Mouse (Mus musculus): Measurements from ENCODE around the gene Tlr7. TPM values are rescaled to one million over a fixed set of nuclear protein-coding genes. Genes with fewer than 3 reads are reported as not detected.

The Tlr7 gene
- polyA plus RNA-seq, 1 experiment from 2014 or later = 1.3 TPM

DNA sequence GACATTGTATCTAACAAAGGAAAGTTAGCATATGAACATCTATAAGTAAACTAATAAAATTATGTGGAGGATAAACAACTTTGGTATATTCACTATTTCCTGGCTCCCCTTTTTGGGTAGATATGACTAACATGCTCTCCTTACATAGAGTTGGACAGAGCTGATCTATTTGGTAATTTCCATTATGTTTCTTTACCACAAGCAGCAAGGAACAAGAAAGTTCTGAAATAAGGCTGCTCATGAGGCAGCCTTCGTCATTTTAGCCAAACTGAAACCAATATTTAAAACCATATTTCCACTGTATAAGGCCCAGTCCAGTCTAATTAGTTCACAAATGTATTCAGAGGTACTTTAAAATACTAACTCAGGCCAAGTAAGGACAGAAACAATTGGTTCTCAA lies 16.1 kb upstream of the Tlr7 start:
- Histone ChIP-seq H3K36me3 (ENCODE audit: control insufficient read depth, insufficient read depth) (no peaks in the 10 kb centered on the region), H3K4me1 (replicated peaks; ENCODE audit: control insufficient read depth, insufficient read depth, low read length) (no peaks in the 10 kb centered on the region), H3K9ac (ENCODE audit: low read depth, low read length) (no peak overlapping the region), H3K4me3 (ENCODE audit: low read depth, low read length) (no peak overlapping the region), H3K27me3 (replicated peaks; ENCODE audit: control insufficient read depth, insufficient read depth, low read length) (no peaks in the 10 kb centered on the region), H3K27ac (ENCODE audit: low read depth, low read length) (no peak overlapping the region), H3K4me2 (replicated peaks; ENCODE audit: low read depth) (no peak overlapping the region), H3K9me3 (ENCODE audit: control insufficient read depth) (no peaks in the 10 kb centered on the region)
- 89% methylated on average over 1 of the region's 1 CpGs for WGBS
- ATAC-seq = no peak
- no peak for TF ChIP-seq CTCF (IDR thresholded peaks at IDR 0.05; ENCODE audit: low read depth)

DNA sequence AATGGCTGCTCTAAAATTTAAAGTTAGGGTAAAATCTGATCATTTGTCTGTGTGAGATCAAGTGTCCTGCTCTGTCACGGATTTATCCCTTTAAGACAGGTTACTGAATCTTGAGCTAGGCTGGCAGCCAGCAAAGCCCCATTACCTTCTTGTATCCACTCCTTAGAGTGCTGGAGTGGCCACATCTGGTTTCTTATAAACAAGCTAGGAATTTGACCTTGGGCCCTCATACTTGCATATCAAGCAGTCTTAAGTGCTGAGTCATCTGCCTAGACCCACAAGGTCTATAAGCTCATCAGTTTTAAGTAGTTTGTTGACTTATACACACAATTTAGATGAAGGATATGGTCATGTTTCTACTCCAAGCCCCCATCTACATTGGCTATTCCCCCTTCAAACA lies 14.0 kb upstream of the Tlr7 start:
- no peak for ATAC-seq

DNA sequence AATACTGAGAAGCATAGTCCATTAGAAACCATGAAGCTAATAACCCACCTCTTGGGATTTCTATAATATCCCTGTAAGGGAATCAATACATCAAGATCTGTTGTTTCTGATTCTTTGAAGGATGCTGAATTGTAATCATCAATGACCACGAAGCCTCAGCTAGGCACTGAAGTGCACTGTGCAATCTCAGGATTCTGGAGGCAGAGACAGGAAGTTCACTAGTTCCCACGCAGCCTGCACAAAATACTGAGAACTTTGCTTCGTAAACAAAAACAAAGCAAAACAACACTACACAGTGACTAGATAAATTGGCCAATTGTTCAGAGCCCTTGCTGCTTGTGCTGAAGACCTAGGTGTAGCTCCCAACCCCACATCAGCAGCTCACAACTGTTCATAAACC lies 11.5 kb upstream of the Tlr7 start:
- H3K27me3 ChIP-seq (replicated peaks; ENCODE audit: control insufficient read depth, insufficient read depth, low read length) = no peaks in the 10 kb centered on the region
- no peak overlapping the region for H3K4me3 ChIP-seq (ENCODE audit: low read depth, low read length)
- no peak for ATAC-seq
- no peak overlapping the region for H3K4me2 ChIP-seq (replicated peaks; ENCODE audit: low read depth)
- no peak overlapping the region for H3K9ac ChIP-seq (ENCODE audit: low read depth, low read length)
- no peak overlapping the region for H3K27ac ChIP-seq (ENCODE audit: low read depth, low read length)
- no peaks in the 10 kb centered on the region for H3K4me1 ChIP-seq (replicated peaks; ENCODE audit: control insufficient read depth, insufficient read depth, low read length)
- H3K36me3 ChIP-seq (ENCODE audit: control insufficient read depth, insufficient read depth) = no peaks in the 10 kb centered on the region
- 73% methylated on average over 3 of the region's 3 CpGs for WGBS
- no peaks in the 10 kb centered on the region for H3K9me3 ChIP-seq (ENCODE audit: control insufficient read depth)
- no peak for TF ChIP-seq CTCF (IDR thresholded peaks at IDR 0.05; ENCODE audit: low read depth)

More for the DNA sequence above, 14.0 kb upstream of the Tlr7 start:
- Histone ChIP-seq H3K36me3 (ENCODE audit: control insufficient read depth, insufficient read depth) (no peaks in the 10 kb centered on the region), H3K4me3 (ENCODE audit: low read depth, low read length) (no peak overlapping the region), H3K27ac (ENCODE audit: low read depth, low read length) (no peak overlapping the region), H3K9me3 (ENCODE audit: control insufficient read depth) (no peaks in the 10 kb centered on the region), H3K9ac (ENCODE audit: low read depth, low read length) (no peak overlapping the region), H3K4me2 (replicated peaks; ENCODE audit: low read depth) (no peak overlapping the region), H3K27me3 (replicated peaks; ENCODE audit: control insufficient read depth, insufficient read depth, low read length) (no peaks in the 10 kb centered on the region), H3K4me1 (replicated peaks; ENCODE audit: control insufficient read depth, insufficient read depth, low read length) (no peaks in the 10 kb centered on the region)
- WGBS = 77% methylated on average over 1 of the region's 1 CpGs
- no peak for TF ChIP-seq CTCF (IDR thresholded peaks at IDR 0.05; ENCODE audit: low read depth)

DNA sequence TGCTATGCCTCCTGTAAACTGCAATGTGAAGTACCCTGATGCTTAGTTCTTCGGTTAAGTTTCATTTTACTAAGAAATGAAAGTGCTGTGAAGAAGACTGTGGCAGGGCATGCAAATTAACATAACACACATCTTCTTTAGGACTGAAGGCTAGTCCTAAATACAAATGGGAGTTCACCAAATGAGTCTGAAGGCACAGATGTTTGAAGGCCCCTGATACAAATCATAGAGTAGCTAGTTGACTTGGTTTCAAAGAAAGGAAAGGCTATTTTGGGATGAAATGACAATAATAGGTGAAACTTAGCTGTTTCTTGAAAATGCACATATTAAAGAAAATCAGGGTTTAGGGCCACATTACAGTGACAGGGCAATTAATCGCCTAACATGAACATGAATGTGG lies 9.8 kb upstream of the Tlr7 start:
- 89% methylated on average over 2 of the region's 2 CpGs for WGBS
- no peak overlapping the region for H3K27ac ChIP-seq (ENCODE audit: low read depth, low read length)
- H3K4me2 ChIP-seq (replicated peaks; ENCODE audit: low read depth) = no peak overlapping the region
- no peak overlapping the region for H3K4me3 ChIP-seq (ENCODE audit: low read depth, low read length)
- no peaks in the 10 kb centered on the region for H3K4me1 ChIP-seq (replicated peaks; ENCODE audit: control insufficient read depth, insufficient read depth, low read length)
- ATAC-seq = no peak
- H3K9ac ChIP-seq (ENCODE audit: low read depth, low read length) = no peak overlapping the region
- H3K27me3 ChIP-seq (replicated peaks; ENCODE audit: control insufficient read depth, insufficient read depth, low read length) = no peaks in the 10 kb centered on the region
- no peaks in the 10 kb centered on the region for H3K9me3 ChIP-seq (ENCODE audit: control insufficient read depth)
- H3K36me3 ChIP-seq (ENCODE audit: control insufficient read depth, insufficient read depth) = no peaks in the 10 kb centered on the region
- no peak for TF ChIP-seq CTCF (IDR thresholded peaks at IDR 0.05; ENCODE audit: low read depth)

DNA sequence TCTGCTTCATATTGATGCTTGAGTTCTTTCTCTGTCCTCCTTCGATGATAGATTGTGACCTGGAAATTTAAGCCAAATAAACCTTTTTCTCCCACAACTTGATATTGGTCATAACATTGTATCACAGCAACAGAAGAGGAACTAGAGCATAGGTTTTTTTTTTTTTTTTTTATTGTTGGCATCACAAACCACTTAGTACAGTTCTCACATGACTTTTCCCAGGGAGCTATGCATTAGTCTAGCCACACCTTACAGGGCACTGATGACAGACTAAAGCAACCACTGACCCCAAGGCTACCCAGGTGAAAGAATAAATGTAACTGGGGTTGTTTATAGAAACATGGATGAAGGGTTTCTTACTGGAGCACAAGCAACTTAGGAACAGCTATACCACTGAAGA lies 7.6 kb upstream of the Tlr7 start:
- no peak for TF ChIP-seq CTCF (IDR thresholded peaks at IDR 0.05; ENCODE audit: low read depth)
- Histone ChIP-seq H3K4me2 (replicated peaks; ENCODE audit: low read depth) (no peak overlapping the region), H3K4me3 (ENCODE audit: low read depth, low read length) (no peak overlapping the region), H3K27me3 (replicated peaks; ENCODE audit: control insufficient read depth, insufficient read depth, low read length) (no peaks in the 10 kb centered on the region), H3K9ac (ENCODE audit: low read depth, low read length) (no peak overlapping the region), H3K9me3 (ENCODE audit: control insufficient read depth) (no peaks in the 10 kb centered on the region), H3K36me3 (ENCODE audit: control insufficient read depth, insufficient read depth) (no peaks in the 10 kb centered on the region), H3K4me1 (replicated peaks; ENCODE audit: control insufficient read depth, insufficient read depth, low read length) (no peaks in the 10 kb centered on the region), H3K27ac (ENCODE audit: low read depth, low read length) (no peak overlapping the region)
- WGBS = 94% methylated on average over 1 of the region's 1 CpGs
- ATAC-seq = no peak

DNA sequence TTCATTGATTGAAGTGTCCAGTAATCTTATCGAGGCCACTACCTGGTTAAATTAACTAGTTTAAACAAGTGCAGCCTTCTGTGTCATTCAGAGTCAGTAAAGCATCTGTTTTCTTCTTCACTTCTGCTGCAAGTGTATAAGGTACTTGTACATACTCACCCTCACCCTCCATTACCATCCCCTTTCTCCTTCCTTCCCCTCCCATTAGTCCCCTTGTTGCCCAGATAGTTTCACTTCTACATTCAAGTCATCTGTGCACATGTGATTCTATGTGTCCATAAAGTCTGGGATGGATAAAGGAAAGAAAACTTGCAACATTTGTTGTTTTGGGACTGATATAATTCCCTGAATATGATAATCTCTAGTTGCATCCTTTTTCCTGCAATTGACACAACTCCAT lies 4.2 kb upstream of the Tlr7 start:
- Histone ChIP-seq H3K36me3 (ENCODE audit: control insufficient read depth, insufficient read depth) (no peaks in the 10 kb centered on the region), H3K27me3 (replicated peaks; ENCODE audit: control insufficient read depth, insufficient read depth, low read length) (no peaks in the 10 kb centered on the region), H3K4me2 (replicated peaks; ENCODE audit: low read depth) (no peak overlapping the region), H3K27ac (ENCODE audit: low read depth, low read length) (no peak overlapping the region), H3K4me1 (replicated peaks; ENCODE audit: control insufficient read depth, insufficient read depth, low read length) (no peaks in the 10 kb centered on the region), H3K4me3 (ENCODE audit: low read depth, low read length) (no peak overlapping the region), H3K9me3 (ENCODE audit: control insufficient read depth) (no peaks in the 10 kb centered on the region), H3K9ac (ENCODE audit: low read depth, low read length) (no peak overlapping the region)
- no peak for ATAC-seq
- no peak for TF ChIP-seq CTCF (IDR thresholded peaks at IDR 0.05; ENCODE audit: low read depth)
- 92% methylated on average over 1 of the region's 1 CpGs for WGBS

DNA sequence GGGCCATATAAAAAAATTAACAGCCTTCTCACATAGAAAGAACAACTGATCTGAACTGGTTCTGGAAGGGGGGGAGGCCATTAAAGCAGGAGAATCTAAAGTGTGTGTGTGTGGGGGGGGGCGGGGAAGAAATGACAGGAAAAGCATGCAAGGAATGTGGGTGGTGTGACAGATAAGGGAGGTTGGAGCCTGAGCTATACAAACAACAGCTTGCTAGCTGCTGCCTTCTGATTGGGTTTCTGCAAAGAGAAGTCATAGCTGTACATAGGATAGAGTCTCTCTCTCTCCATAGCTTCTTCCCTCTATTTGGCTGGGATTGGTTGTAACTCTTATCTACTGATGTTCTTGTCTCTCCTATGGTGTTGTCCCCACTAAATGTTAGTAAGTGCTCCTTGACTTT lies 2.2 kb upstream of the Tlr7 start:
- Histone ChIP-seq H3K27ac (ENCODE audit: low read depth, low read length) (no peak overlapping the region), H3K36me3 (ENCODE audit: control insufficient read depth, insufficient read depth) (no peaks in the 10 kb centered on the region), H3K9ac (ENCODE audit: low read depth, low read length) (no peak overlapping the region), H3K4me1 (replicated peaks; ENCODE audit: control insufficient read depth, insufficient read depth, low read length) (no peaks in the 10 kb centered on the region), H3K9me3 (ENCODE audit: control insufficient read depth) (no peaks in the 10 kb centered on the region), H3K4me2 (replicated peaks; ENCODE audit: low read depth) (no peak overlapping the region), H3K27me3 (replicated peaks; ENCODE audit: control insufficient read depth, insufficient read depth, low read length) (no peaks in the 10 kb centered on the region), H3K4me3 (ENCODE audit: low read depth, low read length) (no peak overlapping the region)
- 63% methylated on average over 1 of the region's 1 CpGs for WGBS
- ATAC-seq = no peak
- no peak for TF ChIP-seq CTCF (IDR thresholded peaks at IDR 0.05; ENCODE audit: low read depth)
